Mouse (Mus musculus) lung, embryonic 14.5 days (tissue): ENCODE data around the gene Prkag2. TPM values are rescaled to one million over a fixed set of nuclear protein-coding genes. Genes with fewer than 3 reads are reported as not detected.
A peak's percentile ranks its signal among the peaks of the same experiment; 100 is the strongest.

ENCODE experiments used
- ATAC-seq: fragments of 200-750 bp; cut with Nextera tagmentation; 2 replicates; pipeline ENCODE4 v1.8.0; 2017; ENCODE audit warnings: mild to moderate bottlenecking, moderate TSS enrichment, moderate library complexity; ENCODE audit not compliant: insufficient read depth
- DNase-seq: peaks from one replicate; pipeline ENCODE4 v3.0.0-alpha.2; 2015
- H3K27ac ChIP-seq: fragments of 300-500 bp; sonication (generic); 2 replicates; pipeline ENCODE4 v1.5.1; 2014; ENCODE audit warnings: low read depth, mild to moderate bottlenecking, moderate library complexity
- H3K27me3 ChIP-seq: fragments of 300-500 bp; sonication (generic); 2 replicates; pipeline ENCODE4 v1.6.1; 2014; ENCODE audit warnings: low read length, control low read depth; ENCODE audit not compliant: insufficient read depth
- H3K36me3 ChIP-seq: fragments of 300-500 bp; sonication (generic); 2 replicates; pipeline ENCODE4 v1.6.1; 2014; ENCODE audit warnings: control low read depth; ENCODE audit not compliant: insufficient read depth
- H3K4me1 ChIP-seq: fragments of 300-500 bp; sonication (generic); 2 replicates; pipeline ENCODE4 v1.6.1; 2014; ENCODE audit warnings: antibody characterized with exemption, control low read depth; ENCODE audit not compliant: insufficient read depth
- H3K4me2 ChIP-seq: fragments of 300-500 bp; sonication (generic); 2 replicates; pipeline ENCODE4 v1.6.1; 2014; ENCODE audit warnings: mild to moderate bottlenecking
- H3K4me3 ChIP-seq: fragments of 300-500 bp; sonication (generic); 2 replicates; pipeline ENCODE4 v1.5.1; 2014; ENCODE audit warnings: low read depth, low read length
- H3K9ac ChIP-seq: fragments of 300-500 bp; sonication (generic); 2 replicates; pipeline ENCODE4 v1.6.1; 2014
- H3K9me3 ChIP-seq: fragments of 300-500 bp; sonication (generic); 2 replicates; pipeline ENCODE4 v1.6.1; 2016; ENCODE audit warnings: low read depth, low read length, control low read depth
- CTCF ChIP-seq: IDR thresholded peaks from 2 replicates; pipeline ENCODE4 v1.5.1; 2016; ENCODE audit warnings: antibody characterized with exemption, low read depth
- WGBS: fragments of 180-500 bp; shearing (Covaris S2); extraction: QIAGEN DNeasy Blood & Tissue Kit; methylation state at CpG from one replicate; pipeline ENCODE4 v1.1.7; 2014; 5-methylcytosine and 5-hydroxymethylcytosine counted together
- polyA plus RNA-seq: library from polyadenylated mRNA; unstranded; fragments of >200 nt; fragmentation: Nextera tagmentation; extraction: Ambion mirVana; gene quantifications from 2 replicates; pipeline ENCODE4 v1.2.1, GENCODE M21; 2014

The Prkag2 gene
- polyA plus RNA-seq, 1 experiment from 2014 or later = 25.6 TPM

DNA sequence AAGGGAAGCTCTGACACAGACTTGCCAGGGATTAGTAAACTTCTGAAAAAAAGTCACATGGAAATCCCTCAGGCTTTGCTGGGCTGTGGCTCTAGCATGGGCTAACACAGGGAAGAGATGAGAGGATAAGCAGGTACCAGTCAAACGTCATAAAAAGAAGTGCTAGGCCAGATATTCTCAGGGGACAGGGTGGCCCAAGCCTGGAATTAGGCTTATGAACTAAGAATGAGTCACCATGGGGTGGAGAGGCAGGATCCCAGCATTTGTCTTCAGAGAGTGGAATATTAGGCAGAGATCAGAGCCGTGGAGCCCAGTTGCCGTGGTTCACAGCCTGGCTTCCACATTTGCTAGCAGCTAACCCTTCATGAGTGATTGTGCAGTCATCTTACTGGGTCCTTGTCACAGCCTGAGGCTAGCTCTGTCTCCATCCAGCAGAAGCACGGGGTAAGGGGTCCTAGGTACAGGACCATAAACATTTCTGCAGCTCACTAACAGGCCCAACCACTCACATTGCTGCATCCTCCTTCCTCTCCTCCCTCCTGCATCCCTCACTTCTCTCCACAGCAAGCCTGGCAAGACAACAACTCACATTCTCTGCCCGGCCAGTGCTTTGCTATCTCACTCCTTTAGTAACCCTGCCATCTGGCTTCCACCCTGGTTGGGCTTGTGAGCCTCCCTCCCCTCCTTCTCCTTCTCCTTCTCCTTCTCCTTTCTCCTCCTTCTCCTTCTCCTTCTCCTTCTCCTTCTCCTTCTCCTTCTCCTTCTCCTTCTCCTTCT, 162.2 kb downstream of the Prkag2 start:
- no peaks in the 10 kb centered on the region for H3K4me1 ChIP-seq
- no peaks in the 10 kb centered on the region for H3K36me3 ChIP-seq
- H3K4me3 ChIP-seq = no peak overlapping the region
- H3K9ac ChIP-seq = no peak overlapping the region
- no peaks in the 10 kb centered on the region for H3K9me3 ChIP-seq
- no peaks in the 10 kb centered on the region for H3K27me3 ChIP-seq
- H3K27ac ChIP-seq = no peak overlapping the region
- no peak overlapping the region for H3K4me2 ChIP-seq
- 63% methylated on average over 5 of the region's 5 CpGs for WGBS
- TF ChIP-seq CTCF = no peak
- DNase-seq = no peak
- no peak for ATAC-seq

DNA sequence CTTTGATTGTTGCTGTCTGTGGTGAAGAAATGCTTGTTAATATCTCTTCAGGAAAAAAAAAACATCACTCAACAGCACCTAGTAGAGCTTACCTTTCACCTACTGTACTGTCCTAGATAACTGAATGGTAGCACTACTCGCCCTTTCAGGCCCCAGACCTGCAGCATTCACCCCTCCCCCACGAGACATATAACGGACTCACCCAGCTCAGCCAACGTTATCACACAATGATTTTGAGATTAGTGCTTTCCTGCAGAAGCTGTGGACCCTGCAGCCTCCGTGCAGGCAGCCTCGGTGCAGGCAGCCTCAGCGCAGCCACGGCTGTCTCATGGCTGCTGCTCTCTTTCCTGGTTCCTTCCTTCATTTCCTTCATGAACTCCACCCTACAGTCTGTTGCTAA, 164.0 kb downstream of the Prkag2 start:
- Histone ChIP-seq H3K27ac (no peak overlapping the region), H3K9ac (no peak overlapping the region), H3K27me3 (no peaks in the 10 kb centered on the region), H3K4me2 (no peak overlapping the region), H3K9me3 (no peaks in the 10 kb centered on the region), H3K4me3 (no peak overlapping the region), H3K4me1 (no peaks in the 10 kb centered on the region), H3K36me3 (no peaks in the 10 kb centered on the region)
- WGBS = 48% methylated on average over 8 of the region's 8 CpGs
- TF ChIP-seq CTCF = no peak
- DNase-seq (no peak), ATAC-seq (no peak)

GRCm38 (mm10) chr5:24935446-24935845, 165.0 kb downstream of the Prkag2 start:
- no peak overlapping the region for H3K9ac ChIP-seq
- no peak for TF ChIP-seq CTCF
- WGBS = 85% methylated on average over 10 of the region's 10 CpGs
- no peaks in the 10 kb centered on the region for H3K9me3 ChIP-seq
- H3K4me3 ChIP-seq = no peak overlapping the region
- no peak for ATAC-seq
- no peaks in the 10 kb centered on the region for H3K27me3 ChIP-seq
- H3K4me1 ChIP-seq = no peaks in the 10 kb centered on the region
- DNase-seq = no peak
- H3K36me3 ChIP-seq = no peaks in the 10 kb centered on the region
- no peak overlapping the region for H3K27ac ChIP-seq
- no peak overlapping the region for H3K4me2 ChIP-seq

DNA sequence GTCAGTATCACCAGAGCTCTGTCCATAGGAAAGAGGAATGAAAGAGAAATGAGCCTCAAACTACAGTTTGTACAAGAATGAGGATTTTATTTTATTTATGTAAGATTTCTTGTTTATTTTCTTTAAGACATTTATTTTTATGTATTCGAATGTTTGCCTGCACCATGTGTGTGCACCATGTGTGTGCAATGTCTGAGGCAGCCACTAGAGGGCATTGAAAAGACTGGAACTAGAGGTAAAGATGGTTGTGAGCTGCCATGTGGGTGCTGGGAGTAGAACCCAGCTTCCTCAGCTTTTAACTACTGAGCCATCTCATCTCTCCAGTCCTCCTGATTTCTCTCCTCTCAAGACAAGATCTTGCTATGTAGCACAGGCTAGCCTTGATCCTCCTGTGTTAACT, 166.7 kb downstream of the Prkag2 start:
- Histone ChIP-seq H3K4me3 (no peak overlapping the region), H3K9me3 (no peaks in the 10 kb centered on the region), H3K9ac (no peak overlapping the region), H3K27ac (no peak overlapping the region), H3K4me1 (no peaks in the 10 kb centered on the region), H3K36me3 (no peaks in the 10 kb centered on the region), H3K27me3 (no peaks in the 10 kb centered on the region), H3K4me2 (no peak overlapping the region)
- WGBS = 91% methylated on average over 1 of the region's 1 CpGs
- DNase-seq (no peak), ATAC-seq (no peak)
- TF ChIP-seq CTCF = 0 out of 2 replicates have a peak, but pooled peaks have one; percentile 19

DNA sequence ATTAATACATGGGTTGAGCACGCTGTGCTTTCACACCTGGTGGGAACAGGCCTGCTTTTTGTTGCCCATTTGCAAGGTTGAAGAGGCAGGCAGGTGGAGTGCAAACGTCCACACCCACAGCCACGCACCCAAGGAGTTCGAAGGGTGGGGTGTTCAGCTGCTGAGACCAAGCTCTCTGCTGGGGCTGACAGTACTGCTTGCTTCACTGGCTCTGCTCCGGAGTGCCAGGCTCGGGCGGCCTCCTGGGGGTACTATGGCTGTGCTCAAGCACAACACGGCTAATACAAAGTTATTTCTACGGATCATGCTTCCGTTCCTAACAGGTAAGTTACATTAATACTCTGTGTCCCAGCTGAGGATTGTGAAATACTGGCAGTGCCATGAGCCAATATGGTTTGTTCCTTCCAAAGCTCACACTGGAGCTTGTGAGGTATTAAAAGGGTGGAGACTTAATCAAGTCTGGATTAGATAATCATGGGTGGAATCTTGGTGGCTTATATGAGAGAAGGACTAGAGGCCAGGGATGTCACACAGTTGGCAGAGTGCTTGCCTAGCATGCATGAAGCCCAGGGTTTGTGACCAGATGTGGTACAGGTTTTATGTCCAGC, 168.8 kb downstream of the Prkag2 start:
- no peaks in the 10 kb centered on the region for H3K4me1 ChIP-seq
- H3K27ac ChIP-seq = no peak overlapping the region
- H3K4me2 ChIP-seq = no peak overlapping the region
- no peaks in the 10 kb centered on the region for H3K36me3 ChIP-seq
- no peaks in the 10 kb centered on the region for H3K27me3 ChIP-seq
- no peak for ATAC-seq
- no peaks in the 10 kb centered on the region for H3K9me3 ChIP-seq
- TF ChIP-seq CTCF = no peak
- no peak overlapping the region for H3K9ac ChIP-seq
- 76% methylated on average over 10 of the region's 10 CpGs for WGBS
- H3K4me3 ChIP-seq = no peak overlapping the region
- DNase-seq = no peak

- WGBS = 68% methylated on average over 8 of the region's 8 CpGs
- DNase-seq (no peak), ATAC-seq (no peak)
- H3K4me3 ChIP-seq = no peak overlapping the region
- H3K27me3 ChIP-seq = no peaks in the 10 kb centered on the region
- H3K4me1 ChIP-seq = no peaks in the 10 kb centered on the region
- H3K4me2 ChIP-seq = no peak overlapping the region
- no peak for TF ChIP-seq CTCF
- no peaks in the 10 kb centered on the region for H3K36me3 ChIP-seq
- H3K9me3 ChIP-seq = no peaks in the 10 kb centered on the region
- H3K9ac ChIP-seq = no peak overlapping the region
- H3K27ac ChIP-seq = no peak overlapping the region
Observed at GRCm38 (mm10) chr5:24930831-24931577, 169.4 kb downstream of the Prkag2 start.

DNA sequence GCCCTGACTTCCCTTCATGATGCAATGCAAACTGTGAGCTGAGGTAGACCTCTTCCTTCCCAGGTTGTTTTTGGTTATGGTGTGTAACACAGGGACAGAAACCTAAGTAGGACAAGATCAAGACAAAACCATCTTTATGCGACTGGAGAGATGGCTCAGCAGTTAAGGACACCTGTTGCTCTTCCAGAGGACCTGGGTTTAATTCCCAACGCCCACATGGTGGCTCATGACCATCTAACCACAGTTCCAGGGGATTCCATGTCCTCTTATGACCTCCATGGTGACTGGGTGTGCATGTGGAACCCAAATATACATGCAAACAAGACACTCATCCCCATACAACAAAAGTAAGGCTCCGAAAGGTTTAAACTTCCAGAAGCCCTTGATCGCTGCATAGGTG, 171.6 kb downstream of the Prkag2 start:
- no peak overlapping the region for H3K27ac ChIP-seq
- no peak for TF ChIP-seq CTCF
- no peak overlapping the region for H3K4me2 ChIP-seq
- no peak for DNase-seq
- H3K4me1 ChIP-seq = no peaks in the 10 kb centered on the region
- WGBS = 91% methylated on average over 4 of the region's 4 CpGs
- ATAC-seq = no peak
- no peak overlapping the region for H3K4me3 ChIP-seq
- H3K9ac ChIP-seq = no peak overlapping the region
- no peaks in the 10 kb centered on the region for H3K27me3 ChIP-seq
- no peaks in the 10 kb centered on the region for H3K36me3 ChIP-seq
- no peaks in the 10 kb centered on the region for H3K9me3 ChIP-seq
